Mouse (Mus musculus): Measurements from ENCODE around the gene Olfr315. TPM values are rescaled to one million over a fixed set of nuclear protein-coding genes. Genes with fewer than 3 reads are reported as not detected.
"Not testable (repeated sequence)": the region's sequence is repeated elsewhere in the genome, so short reads cannot be mapped to it uniquely, and the experiment has no call there.

Olfr315 gene
- polyA plus RNA-seq, 1 experiment from 2014 or later: not detected

- 84% methylated on average over 7 of the region's 7 CpGs for WGBS (ENCODE audit: missing documents)
- no peak overlapping the region for H3K4me3 ChIP-seq (ENCODE audit: inconsistent target)
These were observed 23.9 kb downstream of the Olfr315 start for GRCm38 (mm10) chr11:58796850-58797249.

GRCm38 (mm10) chr11:58799747-58800146, 26.8 kb downstream of the Olfr315 start:
- Histone ChIP-seq H3K36me3 (ENCODE audit: inconsistent target) (no peaks in the 10 kb centered on the region), H3K79me2 (ENCODE audit: inconsistent target) (no peaks in the 10 kb centered on the region), H3K4me3 (ENCODE audit: inconsistent target) (no peak overlapping the region), H3K27ac (no peak overlapping the region)
- 56% methylated on average over 5 of the region's 5 CpGs for WGBS (ENCODE audit: missing documents)

More at GRCm38 (mm10) chr11:58796850-58797249, 23.9 kb downstream of the Olfr315 start:
- no peaks in the 10 kb centered on the region for H3K79me2 ChIP-seq (ENCODE audit: inconsistent target)
- H3K36me3 ChIP-seq (ENCODE audit: inconsistent target): no peaks in the 10 kb centered on the region
- no peak overlapping the region for H3K27ac ChIP-seq

- 47% methylated on average over 14 of the region's 14 CpGs for WGBS (ENCODE audit: missing documents)
These were observed 28.7 kb downstream of the Olfr315 start, which contains the start of gene Fam183b for GRCm38 (mm10) chr11:58801558-58802228. TSS of gene Fam183b (minus strand) at chr11:58801960.

GRCm38 (mm10) chr11:58803871-58804270, 30.9 kb downstream of the Olfr315 start:
- H3K4me3 ChIP-seq (ENCODE audit: inconsistent target): no peak overlapping the region
- H3K36me3 ChIP-seq (ENCODE audit: inconsistent target): no peaks in the 10 kb centered on the region
- no peaks in the 10 kb centered on the region for H3K79me2 ChIP-seq (ENCODE audit: inconsistent target)
- WGBS (ENCODE audit: missing documents): 87% methylated on average over 4 of the region's 4 CpGs
- no peak overlapping the region for H3K27ac ChIP-seq

More at GRCm38 (mm10) chr11:58801558-58802228, 28.7 kb downstream of the Olfr315 start, which contains the start of gene Fam183b:
- no peak within 1 kb of the TSS for H3K4me3 ChIP-seq (ENCODE audit: inconsistent target)
- no peak within 1 kb of the TSS for H3K27ac ChIP-seq
- H3K79me2 ChIP-seq (ENCODE audit: inconsistent target): no peaks in the 10 kb centered on the region
- no peaks in the 10 kb centered on the region for H3K36me3 ChIP-seq (ENCODE audit: inconsistent target)

GRCm38 (mm10) chr11:58804393-58804792, 31.4 kb downstream of the Olfr315 start:
- Histone ChIP-seq H3K79me2 (ENCODE audit: inconsistent target) (no peaks in the 10 kb centered on the region), H3K27ac (no peak overlapping the region), H3K4me3 (ENCODE audit: inconsistent target) (no peak overlapping the region), H3K36me3 (ENCODE audit: inconsistent target) (no peaks in the 10 kb centered on the region)
- 79% methylated on average over 2 of the region's 2 CpGs for WGBS (ENCODE audit: missing documents)

GRCm38 (mm10) chr11:58812001-58812400, 39.0 kb downstream of the Olfr315 start:
- no peaks in the 10 kb centered on the region for H3K36me3 ChIP-seq (ENCODE audit: inconsistent target)
- H3K79me2 ChIP-seq (ENCODE audit: inconsistent target): no peaks in the 10 kb centered on the region
- 8% methylated on average over 1 of the region's 1 CpGs for WGBS (ENCODE audit: missing documents)
- H3K4me3 ChIP-seq (ENCODE audit: inconsistent target): no peak overlapping the region
- no peak overlapping the region for H3K27ac ChIP-seq

- H3K36me3 ChIP-seq (ENCODE audit: inconsistent target); H3K79me2 ChIP-seq (ENCODE audit: inconsistent target); H3K4me3 ChIP-seq (ENCODE audit: inconsistent target); H3K27ac ChIP-seq: not testable (repeated sequence)
- WGBS (ENCODE audit: missing documents): 56% methylated on average over 1 of the region's 1 CpGs
These were observed 41.7 kb downstream of the Olfr315 start, which contains the start of gene Olfr313 for GRCm38 (mm10) chr11:58814700-58815099. TSS of gene Olfr313 (plus strand) at chr11:58815000.

GRCm38 (mm10) chr11:58815676-58816075, 42.7 kb downstream of the Olfr315 start:
- H3K79me2 ChIP-seq (ENCODE audit: inconsistent target): no peaks in the 10 kb centered on the region
- WGBS (ENCODE audit: missing documents): 75% methylated on average over 1 of the region's 1 CpGs
- no peak overlapping the region for H3K27ac ChIP-seq

GRCm38 (mm10) chr11:58828937-58829336, 55.9 kb downstream of the Olfr315 start, which contains the start of gene Olfr312:
TSS of gene Olfr312 (plus strand) at chr11:58829237.
- not testable (repeated sequence) for H3K27ac ChIP-seq; H3K36me3 ChIP-seq (ENCODE audit: inconsistent target); H3K4me3 ChIP-seq (ENCODE audit: inconsistent target); H3K79me2 ChIP-seq (ENCODE audit: inconsistent target)

More at GRCm38 (mm10) chr11:58815676-58816075, 42.7 kb downstream of the Olfr315 start:
- Histone ChIP-seq H3K36me3 (ENCODE audit: inconsistent target) (no peaks in the 10 kb centered on the region), H3K4me3 (ENCODE audit: inconsistent target) (no peak overlapping the region)

- 42% methylated on average over 3 of the region's 3 CpGs for WGBS (ENCODE audit: missing documents)
- Histone ChIP-seq H3K27ac (no peak overlapping the region), H3K79me2 (ENCODE audit: inconsistent target) (no peaks in the 10 kb centered on the region), H3K36me3 (ENCODE audit: inconsistent target) (no peaks in the 10 kb centered on the region), H3K4me3 (ENCODE audit: inconsistent target) (no peak overlapping the region)
These were observed 56.8 kb downstream of the Olfr315 start for GRCm38 (mm10) chr11:58829764-58830163.

Other genes with a start within 250 kb of the Olfr315 start
- not detected in 3 replicates for gene Olfr330, start 238.4 kb upstream of the Olfr315 start, polyA plus RNA-seq (2018)
- gene Olfr329-ps, start 226.8 kb upstream of the Olfr315 start, polyA plus RNA-seq (2018): not detected in 3 replicates
- not detected in 3 replicates for gene Olfr328, start 217.6 kb upstream of the Olfr315 start, polyA plus RNA-seq (2018)
- gene Olfr224, start 202.6 kb upstream of the Olfr315 start, polyA plus RNA-seq (2018): not detected in 3 replicates
- gene Olfr325, start 195.5 kb upstream of the Olfr315 start, polyA plus RNA-seq (2018): not detected in 3 replicates
- not detected in 3 replicates for gene Olfr324, start 178.1 kb upstream of the Olfr315 start, polyA plus RNA-seq (2018)
- 0.59 TPM in 1 of 3 replicates, not detected in the others for gene 2210407C18Rik, start 157.1 kb upstream of the Olfr315 start, polyA plus RNA-seq (2018)
- not detected in 3 replicates for gene Olfr323, start 142.7 kb upstream of the Olfr315 start, polyA plus RNA-seq (2018)
- not detected in 3 replicates for gene Trim58, start 132.7 kb upstream of the Olfr315 start, polyA plus RNA-seq (2018)
- not detected in 3 replicates for gene Olfr322, start 114.4 kb upstream of the Olfr315 start, polyA plus RNA-seq (2018)
- not detected in 3 replicates for gene Olfr320, start 92.1 kb upstream of the Olfr315 start, polyA plus RNA-seq (2018)
- not detected in 3 replicates for gene Olfr319, start 74.0 kb upstream of the Olfr315 start, polyA plus RNA-seq (2018)
- gene Olfr318, start 49.2 kb upstream of the Olfr315 start, polyA plus RNA-seq (2018): not detected in 3 replicates
- not detected in 3 replicates for gene Olfr317, start 34.0 kb upstream of the Olfr315 start, polyA plus RNA-seq (2018)
- gene Olfr316, start 20.5 kb upstream of the Olfr315 start, polyA plus RNA-seq (2018): not detected in 3 replicates
- not detected in 3 replicates for gene Olfr314, start 9.8 kb downstream of the Olfr315 start, polyA plus RNA-seq (2018)
- not detected in 3 replicates for gene Fam183b, start 28.8 kb downstream of the Olfr315 start, polyA plus RNA-seq (2018)
- not detected in 3 replicates for gene Olfr313, start 41.8 kb downstream of the Olfr315 start, polyA plus RNA-seq (2018)
- not detected in 3 replicates for gene Olfr312, start 56.0 kb downstream of the Olfr315 start, polyA plus RNA-seq (2018)
- gene Olfr311, start 66.1 kb downstream of the Olfr315 start, polyA plus RNA-seq (2018): not detected in 3 replicates
- 1.1 to 3.3 TPM (median 2.3 TPM) in 3 replicates for gene Gm12258, start 74.0 kb downstream of the Olfr315 start, polyA plus RNA-seq (2018)
- 1.9 to 2.7 TPM (median 1.9 TPM) in 3 replicates for gene 2810021J22Rik, start 94.0 kb downstream of the Olfr315 start, polyA plus RNA-seq (2018)
- 2.0 to 3.7 TPM (median 2.2 TPM) in 3 replicates for gene Zfp39, start 131.0 kb downstream of the Olfr315 start, polyA plus RNA-seq (2018)
- not detected in 3 replicates for gene Btnl10, start 144.7 kb downstream of the Olfr315 start, polyA plus RNA-seq (2018)
- 45.0 to 110 TPM (median 97.1 TPM) in 3 replicates for gene Rnf187, start 165.7 kb downstream of the Olfr315 start, polyA plus RNA-seq (2018)
- gene Hist3h2ba, start 175.7 kb downstream of the Olfr315 start, polyA plus RNA-seq (2018): 0.50 to 0.78 TPM in 2 of 3 replicates, not detected in the other
- 16.2 to 56.9 TPM (median 24.3 TPM) in 3 replicates for gene Hist3h2a, start 181.5 kb downstream of the Olfr315 start, polyA plus RNA-seq (2018)
- gene Trim17, start 181.5 kb downstream of the Olfr315 start, polyA plus RNA-seq (2018): 0.07 to 0.14 TPM in 2 of 3 replicates, not detected in the other
- 11.4 to 20.3 TPM (median 14.2 TPM) in 3 replicates for gene Trim11, start 204.9 kb downstream of the Olfr315 start, polyA plus RNA-seq (2018)